Mouse (Mus musculus): ENCODE results near the gene Slc4a3. TPM values are rescaled to one million over a fixed set of nuclear protein-coding genes. Genes with fewer than 3 reads are reported as not detected.

Slc4a3 gene
- polyA plus RNA-seq, 2 experiments from 2014 or later: 0.07 TPM; not detected in 1

- no peak for ATAC-seq
These were observed 57.5 kb downstream of the Slc4a3 start for GRCm38 (mm10) chr1:75603584-75603983.

GRCm38 (mm10) chr1:75608225-75608624, 62.2 kb downstream of the Slc4a3 start:
- ATAC-seq: no peak

- ATAC-seq: no peak
These were observed 62.7 kb downstream of the Slc4a3 start for GRCm38 (mm10) chr1:75608625-75609263.

- no peak for ATAC-seq
These were observed 63.2 kb downstream of the Slc4a3 start for GRCm38 (mm10) chr1:75609264-75609662.

- no peak for ATAC-seq
These were observed 64.5 kb downstream of the Slc4a3 start for GRCm38 (mm10) chr1:75610553-75610952.

Other genes with a start within 250 kb of the Slc4a3 start
- 10 to 100 TPM; 57.0 to 64.9 TPM for gene Dnpep, start 228.3 kb upstream of the Slc4a3 start, polyA plus RNA-seq (2017; shearing (Covaris generic))
- not detected for gene Des, start 185.9 kb upstream of the Slc4a3 start, polyA plus RNA-seq (2017; shearing (Covaris generic))
- gene Speg, start 171.0 kb upstream of the Slc4a3 start, polyA plus RNA-seq (2017; shearing (Covaris generic)): not detected
- 10 to 100 TPM; 43.8 to 51.5 TPM for gene Gmppa, start 110.3 kb upstream of the Slc4a3 start, polyA plus RNA-seq (2017; shearing (Covaris generic))
- not detected for gene Asic4, start 95.8 kb upstream of the Slc4a3 start, polyA plus RNA-seq (2017; shearing (Covaris generic))
- gene Chpf, start 67.0 kb upstream of the Slc4a3 start, polyA plus RNA-seq (2017; shearing (Covaris generic)): 1 to 10 TPM; 4.0 to 5.3 TPM
- under 1 TPM in 1 of 2 experiments, not detected in 1; 0.40 TPM for gene Tmem198, start 66.7 kb upstream of the Slc4a3 start, polyA plus RNA-seq (2017; shearing (Covaris generic))
- gene Obsl1, start 39.8 kb upstream of the Slc4a3 start, polyA plus RNA-seq (2017; shearing (Covaris generic)): not detected
- not detected for gene Inha, start 39.2 kb upstream of the Slc4a3 start, polyA plus RNA-seq (2017; shearing (Covaris generic))
- gene Stk11ip, start 24.7 kb upstream of the Slc4a3 start, polyA plus RNA-seq (2017; shearing (Covaris generic)): 1 to 10 TPM; 7.7 to 9.4 TPM

Data from activated CD4-positive, CD25-positive, alpha-beta regulatory T cell, adult 4 months (primary cell).